Mouse (Mus musculus) liver, embryonic 15.5 days (tissue): ENCODE results near the gene Scgb1a1. TPM values are rescaled to one million over a fixed set of nuclear protein-coding genes. Genes with fewer than 3 reads are reported as not detected.

ENCODE experiments used
- ATAC-seq: fragments of 200-750 bp; cut with Nextera tagmentation; 2 replicates; pipeline ENCODE4 v1.8.0; 2017; ENCODE audit warnings: moderate number of reproducible peaks, mild to moderate bottlenecking, moderate library complexity; ENCODE audit not compliant: insufficient read depth
- H3K27ac ChIP-seq: fragments of 300-500 bp; sonication (generic); replicated peaks from 2 replicates; pipeline ENCODE4 v1.5.1; 2015; ENCODE audit warnings: mild to moderate bottlenecking, inconsistent platforms
- H3K27me3 ChIP-seq: fragments of 300-500 bp; sonication (generic); 2 replicates; pipeline ENCODE4 v1.6.1; 2015; ENCODE audit warnings: mild to moderate bottlenecking, inconsistent platforms
- H3K36me3 ChIP-seq: fragments of 300-500 bp; sonication (generic); replicated peaks from 2 replicates; pipeline ENCODE4 v1.6.1; 2015; ENCODE audit warnings: moderate library complexity, mild to moderate bottlenecking, inconsistent platforms
- H3K4me1 ChIP-seq: fragments of 300-500 bp; sonication (generic); replicated peaks from 2 replicates; pipeline ENCODE4 v1.6.1; 2015; ENCODE audit warnings: inconsistent platforms
- H3K4me2 ChIP-seq: fragments of 300-500 bp; sonication (generic); 2 replicates; pipeline ENCODE4 v1.6.1; 2015; ENCODE audit warnings: moderate library complexity, mild to moderate bottlenecking, inconsistent platforms
- H3K4me3 ChIP-seq: fragments of 300-500 bp; sonication (generic); replicated peaks from 2 replicates; pipeline ENCODE4 v1.5.1; 2015; ENCODE audit warnings: mild to moderate bottlenecking, inconsistent platforms
- H3K9ac ChIP-seq: fragments of 300-500 bp; sonication (generic); 2 replicates; pipeline ENCODE4 v1.6.1; 2015; ENCODE audit warnings: moderate library complexity, mild to moderate bottlenecking, inconsistent platforms
- H3K9me3 ChIP-seq: fragments of 300-500 bp; sonication (generic); replicated peaks from 2 replicates; pipeline ENCODE4 v1.6.1; 2016; ENCODE audit warnings: inconsistent platforms
- WGBS: fragments of 180-500 bp; shearing (Covaris S2); methylation state at CpG from one replicate; pipeline ENCODE4 v1.1.7; 2015; ENCODE audit warnings: mixed read lengths; ENCODE audit not compliant: insufficient replicate concordance; 5-methylcytosine and 5-hydroxymethylcytosine counted together
- polyA plus RNA-seq: library from polyadenylated mRNA; unstranded; fragments of >200 nt; fragmentation: Nextera tagmentation; extraction: Ambion mirVana; gene quantifications from 2 replicates; pipeline ENCODE4 v1.2.1, GENCODE M21; 2015

The Scgb1a1 gene
- polyA plus RNA-seq, 1 experiment from 2014 or later, result not detected

- no peaks in the 10 kb centered on the region for H3K9me3 ChIP-seq
These were observed 7.8 kb downstream of the Scgb1a1 start for GRCm38 (mm10) chr19:9079916-9080315.

DNA sequence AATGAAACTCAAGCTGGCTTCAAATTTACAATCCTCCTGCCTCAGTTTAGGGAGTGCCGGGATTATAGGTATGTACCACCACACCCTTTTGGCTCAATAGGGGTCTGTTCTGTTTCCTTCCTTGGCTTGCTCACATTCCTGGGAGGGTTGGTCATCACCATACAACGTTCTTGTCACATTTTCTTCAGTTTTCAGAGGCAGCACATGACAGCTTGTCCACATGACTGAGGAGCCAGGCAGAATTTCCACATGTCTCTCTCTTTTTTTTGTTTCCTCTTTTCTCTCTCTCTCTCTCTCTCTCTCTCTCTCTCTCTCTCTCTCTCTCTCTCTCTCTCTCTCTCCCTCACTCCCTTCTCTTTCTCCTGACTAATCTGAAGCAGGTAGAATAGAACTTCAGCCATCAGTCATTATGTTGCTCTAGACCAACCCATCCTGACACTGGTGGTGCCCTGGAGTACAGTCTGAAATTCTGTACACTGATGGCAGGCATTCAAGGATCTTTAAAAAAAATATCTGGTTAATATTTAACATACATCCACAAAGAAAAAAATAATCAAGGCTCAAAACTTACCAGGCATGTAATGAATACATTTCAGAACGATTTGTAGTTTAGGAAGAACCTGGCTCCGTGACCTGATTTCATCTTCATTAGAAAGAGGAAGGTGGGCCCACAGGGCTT, 10.6 kb downstream of the Scgb1a1 start:
- H3K9ac ChIP-seq, result no peak overlapping the region
- no peak overlapping the region for H3K4me3 ChIP-seq
- H3K27me3 ChIP-seq, result no peaks in the 10 kb centered on the region
- ATAC-seq, result no peak
- H3K4me1 ChIP-seq, result peaks cover 4% of the 10 kb centered on the region; the same call in 1 of the 2 replicates
- no peak overlapping the region for H3K4me2 ChIP-seq
- no peaks in the 10 kb centered on the region for H3K36me3 ChIP-seq
- WGBS, result 46% methylated on average over 4 of the region's 4 CpGs
- H3K27ac ChIP-seq, result no peak overlapping the region
- H3K9me3 ChIP-seq, result no peaks in the 10 kb centered on the region

More at GRCm38 (mm10) chr19:9079916-9080315, 7.8 kb downstream of the Scgb1a1 start:
- Histone ChIP-seq H3K4me2 (no peak overlapping the region), H3K4me1 (peaks cover 6% of the 10 kb centered on the region; the same call in 1 of the 2 replicates), H3K27me3 (no peaks in the 10 kb centered on the region), H3K36me3 (no peaks in the 10 kb centered on the region), H3K4me3 (no peak overlapping the region), H3K27ac (no peak overlapping the region), H3K9ac (no peak overlapping the region)
- ATAC-seq, result no peak
- 32% methylated on average over 7 of the region's 7 CpGs for WGBS

GRCm38 (mm10) chr19:9076035-9076434, 11.7 kb downstream of the Scgb1a1 start:
- 64% methylated on average over 3 of the region's 3 CpGs for WGBS
- Histone ChIP-seq H3K9ac (no peak overlapping the region), H3K4me2 (no peak overlapping the region), H3K27ac (no peak overlapping the region), H3K27me3 (no peaks in the 10 kb centered on the region), H3K4me3 (no peak overlapping the region), H3K36me3 (no peaks in the 10 kb centered on the region), H3K4me1 (peaks cover 8% of the 10 kb centered on the region), H3K9me3 (no peaks in the 10 kb centered on the region)
- ATAC-seq, result no peak

DNA sequence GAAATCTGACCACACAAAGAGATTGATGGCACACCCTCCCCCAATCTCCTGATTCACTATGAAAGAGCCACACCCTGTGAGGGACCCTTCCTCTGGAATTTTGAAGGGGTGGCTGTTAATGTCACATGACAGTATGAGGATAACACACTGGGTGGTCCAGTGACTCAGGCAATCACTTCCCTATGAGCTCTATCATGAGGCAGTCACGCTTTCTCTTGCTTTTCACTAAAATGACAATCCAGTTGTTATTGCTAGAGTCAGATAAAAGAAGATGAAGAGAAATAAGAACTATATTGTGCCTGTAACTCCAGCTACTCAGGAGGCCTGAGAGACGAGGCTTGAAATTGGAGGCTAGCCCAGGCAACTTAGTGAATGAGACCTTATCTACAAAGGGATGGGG, 12.2 kb downstream of the Scgb1a1 start:
- no peak for ATAC-seq
- no peaks in the 10 kb centered on the region for H3K27me3 ChIP-seq
- no peak overlapping the region for H3K9ac ChIP-seq
- H3K4me2 ChIP-seq, result no peak overlapping the region
- H3K4me3 ChIP-seq, result no peak overlapping the region
- no peak overlapping the region for H3K27ac ChIP-seq
- WGBS, result 48% methylated on average over 2 of the region's 2 CpGs
- no peaks in the 10 kb centered on the region for H3K36me3 ChIP-seq
- no peaks in the 10 kb centered on the region for H3K9me3 ChIP-seq
- peaks cover 13% of the 10 kb centered on the region for H3K4me1 ChIP-seq

DNA sequence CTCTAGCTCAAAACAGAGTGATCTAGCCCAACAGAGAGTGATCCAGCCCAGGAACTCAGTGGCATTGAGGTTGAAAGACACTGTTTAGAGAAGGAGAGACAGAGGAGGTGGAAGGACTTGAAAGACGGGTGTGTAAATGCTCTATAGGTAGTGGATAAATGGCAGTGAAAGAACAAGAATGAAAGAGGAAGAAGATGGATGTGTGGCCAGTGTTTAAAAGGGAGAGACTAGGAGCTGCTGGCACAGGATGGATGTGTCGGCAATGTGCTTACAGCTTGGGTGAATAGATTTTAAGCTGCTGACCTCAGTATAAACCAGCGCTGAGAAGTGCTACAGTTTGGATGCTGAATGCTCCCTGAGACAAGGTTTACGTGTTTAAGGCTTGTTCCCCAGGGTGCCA, 13.3 kb downstream of the Scgb1a1 start:
- H3K27ac ChIP-seq, result no peak overlapping the region
- no peak overlapping the region for H3K4me2 ChIP-seq
- no peak overlapping the region for H3K4me3 ChIP-seq
- no peaks in the 10 kb centered on the region for H3K36me3 ChIP-seq
- ATAC-seq, result no peak
- 44% methylated on average over 4 of the region's 4 CpGs for WGBS
- H3K27me3 ChIP-seq, result no peaks in the 10 kb centered on the region
- H3K4me1 ChIP-seq, result peaks cover 21% of the 10 kb centered on the region
- no peaks in the 10 kb centered on the region for H3K9me3 ChIP-seq
- H3K9ac ChIP-seq, result no peak overlapping the region

DNA sequence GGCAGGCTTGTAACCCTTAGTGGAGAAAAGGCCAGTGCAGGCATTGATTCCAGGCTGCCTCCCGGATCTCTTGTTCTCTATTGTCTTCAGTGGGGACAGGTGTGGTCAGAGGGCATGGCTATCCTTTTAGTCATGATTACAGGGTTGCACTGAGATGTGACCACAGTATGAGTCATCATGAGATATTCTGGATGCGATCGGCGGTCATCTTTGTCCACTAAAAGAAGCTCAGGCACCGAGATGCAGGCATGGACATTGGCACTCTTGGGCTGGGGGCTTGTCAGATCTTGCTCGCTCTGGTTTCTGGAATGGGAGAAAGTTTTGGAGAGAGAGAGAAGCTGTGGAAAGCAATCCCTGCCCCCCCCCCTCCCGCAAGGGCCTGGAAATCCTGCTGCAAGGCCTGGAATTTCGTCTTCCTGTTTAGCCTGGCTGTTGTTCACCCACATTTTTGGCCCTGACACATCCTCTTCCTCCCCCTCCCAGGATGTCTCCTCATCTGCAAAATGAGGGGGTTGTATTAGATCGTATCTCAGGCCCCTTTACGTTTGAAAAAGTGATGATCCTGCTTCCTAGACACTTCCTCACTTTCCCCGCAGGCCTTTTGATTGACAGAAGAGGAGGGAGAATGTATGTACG, 13.9 kb downstream of the Scgb1a1 start:
- peaks cover 21% of the 10 kb centered on the region for H3K4me1 ChIP-seq
- H3K36me3 ChIP-seq, result no peaks in the 10 kb centered on the region
- no peak overlapping the region for H3K4me2 ChIP-seq
- H3K9ac ChIP-seq, result no peak overlapping the region
- no peaks in the 10 kb centered on the region for H3K27me3 ChIP-seq
- no peak for ATAC-seq
- H3K27ac ChIP-seq, result no peak overlapping the region
- no peak overlapping the region for H3K4me3 ChIP-seq
- 41% methylated on average over 12 of the region's 12 CpGs for WGBS
- no peaks in the 10 kb centered on the region for H3K9me3 ChIP-seq

- H3K4me1 ChIP-seq, result peaks cover 21% of the 10 kb centered on the region
- no peak overlapping the region for H3K4me2 ChIP-seq
- no peak overlapping the region for H3K27ac ChIP-seq
- no peak overlapping the region for H3K4me3 ChIP-seq
- no peaks in the 10 kb centered on the region for H3K9me3 ChIP-seq
- no peak overlapping the region for H3K9ac ChIP-seq
- no peaks in the 10 kb centered on the region for H3K36me3 ChIP-seq
- no peaks in the 10 kb centered on the region for H3K27me3 ChIP-seq
- WGBS, result 38% methylated on average over 2 of the region's 2 CpGs
- ATAC-seq, result no peak
These were observed 15.6 kb downstream of the Scgb1a1 start for GRCm38 (mm10) chr19:9072157-9072530.

GRCm38 (mm10) chr19:9071456-9072156, 16.2 kb downstream of the Scgb1a1 start:
- no peak for ATAC-seq
- no peaks in the 10 kb centered on the region for H3K9me3 ChIP-seq
- no peaks in the 10 kb centered on the region for H3K27me3 ChIP-seq
- H3K9ac ChIP-seq, result no peak overlapping the region
- no peak overlapping the region for H3K4me3 ChIP-seq
- no peak overlapping the region for H3K4me2 ChIP-seq
- H3K36me3 ChIP-seq, result no peaks in the 10 kb centered on the region
- peaks cover 21% of the 10 kb centered on the region for H3K4me1 ChIP-seq
- WGBS, result 40% methylated on average over 7 of the region's 7 CpGs
- H3K27ac ChIP-seq, result no peak overlapping the region

DNA sequence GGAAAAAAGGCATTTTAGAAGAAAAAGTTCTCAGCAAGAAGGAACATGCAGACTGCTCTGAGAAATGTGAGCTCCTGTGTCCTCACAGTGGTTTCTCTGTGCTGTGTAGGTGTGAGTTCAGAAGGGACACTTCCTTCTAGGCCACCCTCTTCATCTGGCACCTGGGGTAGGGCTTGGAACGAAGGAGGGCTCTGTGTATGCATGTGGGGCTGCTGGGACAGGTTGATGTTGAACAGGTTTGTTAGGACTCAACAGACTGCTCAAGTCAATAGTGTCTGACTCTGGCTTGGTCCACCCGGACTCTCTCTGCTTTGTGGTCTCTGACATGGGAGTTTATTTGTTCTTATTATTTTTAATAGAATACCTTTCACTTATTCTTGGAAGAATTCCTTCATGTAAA, 17.4 kb downstream of the Scgb1a1 start:
- H3K9me3 ChIP-seq, result no peaks in the 10 kb centered on the region
- WGBS, result 63% methylated on average over 2 of the region's 2 CpGs
- peaks cover 32% of the 10 kb centered on the region for H3K4me1 ChIP-seq
- no peak overlapping the region for H3K4me3 ChIP-seq
- no peaks in the 10 kb centered on the region for H3K36me3 ChIP-seq
- H3K27ac ChIP-seq, result no peak overlapping the region
- no peak overlapping the region for H3K9ac ChIP-seq
- ATAC-seq, result no peak
- no peak overlapping the region for H3K4me2 ChIP-seq
- no peaks in the 10 kb centered on the region for H3K27me3 ChIP-seq

DNA sequence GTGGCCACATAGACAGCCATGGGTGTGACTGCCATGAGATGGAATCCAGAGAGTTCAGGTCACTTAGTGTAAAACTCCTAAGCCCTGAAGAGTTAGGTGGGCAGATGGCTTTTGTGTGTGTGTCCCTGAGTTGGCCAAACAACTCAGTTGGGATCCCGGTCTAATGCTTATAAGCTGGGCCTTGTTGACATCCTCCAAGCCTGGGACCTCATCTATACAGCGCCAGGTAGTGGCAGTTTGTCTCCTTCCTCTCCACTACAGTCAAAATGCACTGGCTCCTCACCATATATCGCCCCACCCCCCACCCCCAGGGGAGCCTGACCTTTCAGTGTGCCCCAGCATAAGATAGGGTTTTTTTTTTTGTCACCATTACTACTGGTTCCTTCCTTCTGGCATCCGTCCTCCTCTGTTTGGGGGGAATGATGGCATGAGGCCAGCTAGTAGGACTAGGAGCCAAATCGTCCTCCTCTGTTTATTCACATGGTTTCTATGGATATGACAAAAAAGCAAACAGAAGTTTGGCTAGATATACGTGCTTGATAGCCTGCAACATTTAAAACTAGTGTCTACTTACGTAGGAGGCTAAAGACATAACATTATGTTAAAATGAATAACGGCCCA, 18.0 kb downstream of the Scgb1a1 start:
- H3K36me3 ChIP-seq, result no peaks in the 10 kb centered on the region
- ATAC-seq, result no peak
- H3K27me3 ChIP-seq, result no peaks in the 10 kb centered on the region
- 53% methylated on average over 8 of the region's 8 CpGs for WGBS
- H3K4me1 ChIP-seq, result peaks cover 32% of the 10 kb centered on the region
- no peaks in the 10 kb centered on the region for H3K9me3 ChIP-seq
- no peak overlapping the region for H3K9ac ChIP-seq
- no peak overlapping the region for H3K27ac ChIP-seq
- H3K4me3 ChIP-seq, result no peak overlapping the region
- no peak overlapping the region for H3K4me2 ChIP-seq

DNA sequence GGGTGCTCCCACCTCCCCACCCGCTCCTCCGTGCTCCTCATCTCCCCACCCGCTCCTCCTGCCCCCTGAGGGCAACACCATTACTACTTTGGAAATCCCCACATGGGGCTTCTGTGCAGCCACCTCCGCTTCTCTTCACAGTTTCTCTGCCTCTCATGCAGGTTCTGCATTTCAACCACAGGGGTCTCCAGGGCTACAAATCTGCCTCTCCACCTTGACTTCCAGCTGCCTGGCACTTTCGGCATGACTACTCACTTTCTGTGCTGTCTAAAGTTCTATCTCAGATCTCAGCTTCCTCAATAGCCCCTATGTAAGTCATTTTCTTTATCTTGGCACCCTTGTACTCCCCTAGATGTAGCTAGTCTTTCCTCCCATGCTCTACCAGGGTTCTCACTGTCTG, 20.5 kb downstream of the Scgb1a1 start:
- no peak overlapping the region for H3K4me2 ChIP-seq
- H3K27me3 ChIP-seq, result no peaks in the 10 kb centered on the region
- no peak overlapping the region for H3K4me3 ChIP-seq
- no peak overlapping the region for H3K27ac ChIP-seq
- no peaks in the 10 kb centered on the region for H3K9me3 ChIP-seq
- no peaks in the 10 kb centered on the region for H3K36me3 ChIP-seq
- no peak overlapping the region for H3K9ac ChIP-seq
- H3K4me1 ChIP-seq, result peaks cover 32% of the 10 kb centered on the region
- 52% methylated on average over 5 of the region's 5 CpGs for whole genome bisulfite sequencing
- ATAC-seq, result no peak
